Mouse (Mus musculus) fibroblast of lung, adult 2 months (primary cell): ENCODE measurements around the gene Msrb3.

Experiments
- DNase-seq: peaks from one replicate; pipeline ENCODE4 v3.0.0-alpha.2; 2011; ENCODE audit warnings: low read depth

The Msrb3 gene

GRCm38 (mm10) chr10:120861194-120861593 lies 37.7 kb downstream of the Msrb3 start:
- DNase-seq = no peak

GRCm38 (mm10) chr10:120857531-120858001 lies 41.3 kb downstream of the Msrb3 start:
- DNase-seq = no peak

GRCm38 (mm10) chr10:120854329-120854728 lies 44.6 kb downstream of the Msrb3 start:
- DNase-seq = no peak

GRCm38 (mm10) chr10:120853816-120854215 lies 45.1 kb downstream of the Msrb3 start:
- no peak for DNase-seq

GRCm38 (mm10) chr10:120851196-120851781 lies 47.6 kb downstream of the Msrb3 start:
- no peak for DNase-seq

GRCm38 (mm10) chr10:120850391-120851195 lies 48.3 kb downstream of the Msrb3 start:
- peak; percentile 49 for DNase-seq

- DNase-seq = no peak
Observed at GRCm38 (mm10) chr10:120848677-120849076, 50.2 kb downstream of the Msrb3 start.

- no peak for DNase-seq
Observed at GRCm38 (mm10) chr10:120847785-120848184, 51.1 kb downstream of the Msrb3 start.

GRCm38 (mm10) chr10:120839966-120840365 lies 58.9 kb downstream of the Msrb3 start:
- no peak for DNase-seq

GRCm38 (mm10) chr10:120834531-120834930 lies 64.4 kb downstream of the Msrb3 start:
- no peak for DNase-seq

- no peak for DNase-seq
Observed at GRCm38 (mm10) chr10:120833836-120834235, 65.1 kb downstream of the Msrb3 start.

- DNase-seq = no peak
Observed at GRCm38 (mm10) chr10:120827761-120828160, 71.1 kb downstream of the Msrb3 start.

GRCm38 (mm10) chr10:120826795-120827669 lies 71.9 kb downstream of the Msrb3 start:
- no peak for DNase-seq

- DNase-seq = no peak
Observed at GRCm38 (mm10) chr10:120826381-120826780, 72.5 kb downstream of the Msrb3 start.

GRCm38 (mm10) chr10:120825594-120825993 lies 73.3 kb downstream of the Msrb3 start:
- no peak for DNase-seq

GRCm38 (mm10) chr10:120821491-120822358 lies 77.2 kb downstream of the Msrb3 start:
- DNase-seq = no peak

- DNase-seq = no peak
Observed at GRCm38 (mm10) chr10:120820781-120821300, 78.1 kb downstream of the Msrb3 start.

GRCm38 (mm10) chr10:120815290-120815689 lies 83.6 kb downstream of the Msrb3 start:
- no peak for DNase-seq

GRCm38 (mm10) chr10:120811796-120812443 lies 87.0 kb downstream of the Msrb3 start:
- DNase-seq = no peak

GRCm38 (mm10) chr10:120810832-120811571 lies 87.9 kb downstream of the Msrb3 start:
- DNase-seq = no peak
